Mouse (Mus musculus): ENCODE measurements around the gene Hoxc4. TPM values are rescaled to one million over a fixed set of nuclear protein-coding genes. Genes with fewer than 3 reads are reported as not detected.

Hoxc4 gene
- polyA plus RNA-seq, 1 experiment from 2014 or later, result 9.8 TPM

DNA sequence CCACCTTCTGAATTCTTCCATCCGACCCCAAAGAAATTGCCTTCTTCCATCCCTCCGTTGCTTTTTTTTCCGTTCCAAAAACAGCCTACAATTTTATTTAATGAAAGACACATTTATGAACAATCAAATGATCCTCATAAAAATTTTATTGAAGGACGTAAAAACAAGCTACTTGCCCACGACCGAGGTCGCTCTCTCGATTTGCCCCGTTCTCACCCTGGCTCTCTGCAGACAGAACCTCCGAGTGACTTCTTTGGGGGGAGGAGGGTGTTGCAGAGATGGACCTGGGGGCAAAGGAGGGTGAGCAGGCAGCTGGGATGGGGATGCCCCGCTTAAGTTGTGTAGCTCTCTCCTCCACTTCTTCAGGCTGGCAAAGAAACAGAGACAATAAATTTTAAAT, 38.4 kb upstream of the Hoxc4 start:
- no peak for DNase-seq (ENCODE audit: low spot score)
- Histone ChIP-seq H3K4me3 (peak overlapping the region; percentile 60), H3K36me3 (no peaks in the 10 kb centered on the region), H3K27me3 (ENCODE audit: low read depth, poor library complexity, severe bottlenecking) (peaks cover 100% of the 10 kb centered on the region), H3K27ac (peak overlapping the region; percentile 89; the same call in 1 of the 2 replicates), H3K4me1 (peaks cover 93% of the 10 kb centered on the region), H3K9me3 (replicated peaks) (no peaks in the 10 kb centered on the region)
- 2% methylated on average over 11 of the region's 11 CpGs for WGBS

DNA sequence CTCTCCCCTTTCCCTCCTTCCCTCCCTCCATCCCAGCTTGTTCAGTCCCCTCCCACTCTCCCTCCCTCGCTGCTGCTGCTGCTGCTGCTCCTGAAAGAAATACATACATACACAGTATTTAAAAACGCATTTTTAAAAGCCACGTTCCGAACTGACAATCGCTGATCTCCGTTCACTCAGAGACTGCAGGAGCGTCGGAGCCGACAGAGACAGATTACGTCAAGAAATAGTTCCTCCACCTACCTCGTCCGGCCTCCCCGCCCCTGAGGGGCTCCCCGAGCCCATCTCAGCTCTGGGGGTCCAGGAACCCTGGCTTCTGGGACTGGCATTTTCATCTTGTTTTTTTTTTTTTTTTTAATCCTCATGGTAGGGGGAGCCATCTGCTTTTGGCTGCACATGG, 37.8 kb upstream of the Hoxc4 start:
- no peaks in the 10 kb centered on the region for H3K9me3 ChIP-seq (replicated peaks)

DNA sequence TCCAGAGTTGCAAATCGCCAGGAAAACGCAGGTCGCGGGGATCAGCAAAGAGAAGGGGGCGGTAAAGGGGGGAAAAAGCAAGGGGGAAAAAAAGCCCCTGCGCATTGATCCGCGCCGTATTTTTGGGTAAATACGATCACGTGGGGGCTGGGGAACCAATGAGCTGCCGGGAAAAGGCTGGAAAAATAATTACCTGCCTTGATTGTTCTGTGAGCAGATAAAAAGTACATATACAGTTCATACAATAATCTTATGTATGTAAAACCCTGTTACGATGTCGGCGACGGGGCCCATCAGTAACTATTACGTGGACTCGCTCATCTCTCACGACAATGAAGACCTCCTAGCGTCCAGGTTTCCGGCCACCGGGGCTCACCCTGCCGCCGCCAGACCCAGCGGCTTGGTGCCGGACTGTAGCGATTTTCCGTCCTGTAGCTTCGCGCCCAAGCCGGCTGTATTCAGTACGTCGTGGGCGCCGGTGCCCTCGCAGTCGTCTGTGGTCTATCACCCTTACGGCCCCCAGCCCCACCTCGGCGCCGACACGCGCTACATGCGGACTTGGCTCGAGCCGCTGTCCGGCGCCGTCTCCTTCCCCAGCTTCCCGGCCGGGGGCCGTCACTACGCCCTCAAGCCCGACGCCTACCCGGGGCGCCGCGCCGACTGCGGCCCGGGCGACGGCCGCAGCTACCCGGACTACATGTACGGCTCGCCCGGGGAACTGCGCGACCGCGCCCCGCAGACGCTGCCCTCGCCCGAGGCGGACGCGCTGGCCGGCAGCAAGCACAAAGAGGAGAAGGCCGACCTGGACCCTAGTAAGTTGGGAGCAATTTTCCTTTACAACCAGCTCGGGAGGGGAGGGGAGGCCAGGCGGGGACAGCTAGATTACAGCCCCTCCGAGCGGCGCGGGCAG, 37.1 kb upstream of the Hoxc4 start:
- DNase-seq (ENCODE audit: low spot score), result peak; percentile 81
- peaks cover 96% of the 10 kb centered on the region for H3K4me1 ChIP-seq
- H3K9me3 ChIP-seq (replicated peaks), result no peaks in the 10 kb centered on the region
- H3K27me3 ChIP-seq (ENCODE audit: low read depth, poor library complexity, severe bottlenecking), result peaks cover 100% of the 10 kb centered on the region
- H3K4me3 ChIP-seq, result peak overlapping the region; percentile 60
- peak overlapping the region; percentile 89 for H3K27ac ChIP-seq
- under 1% methylated on average over 88 of the region's 88 CpGs for WGBS
- no peaks in the 10 kb centered on the region for H3K36me3 ChIP-seq

More for the DNA sequence above, 37.8 kb upstream of the Hoxc4 start:
- under 1% methylated on average over 14 of the region's 14 CpGs for WGBS
- no peaks in the 10 kb centered on the region for H3K36me3 ChIP-seq
- no peak for DNase-seq (ENCODE audit: low spot score)
- peak overlapping the region; percentile 60 for H3K4me3 ChIP-seq
- H3K27ac ChIP-seq, result peak overlapping the region; percentile 89
- H3K27me3 ChIP-seq (ENCODE audit: low read depth, poor library complexity, severe bottlenecking), result peaks cover 100% of the 10 kb centered on the region
- peaks cover 94% of the 10 kb centered on the region for H3K4me1 ChIP-seq

DNA sequence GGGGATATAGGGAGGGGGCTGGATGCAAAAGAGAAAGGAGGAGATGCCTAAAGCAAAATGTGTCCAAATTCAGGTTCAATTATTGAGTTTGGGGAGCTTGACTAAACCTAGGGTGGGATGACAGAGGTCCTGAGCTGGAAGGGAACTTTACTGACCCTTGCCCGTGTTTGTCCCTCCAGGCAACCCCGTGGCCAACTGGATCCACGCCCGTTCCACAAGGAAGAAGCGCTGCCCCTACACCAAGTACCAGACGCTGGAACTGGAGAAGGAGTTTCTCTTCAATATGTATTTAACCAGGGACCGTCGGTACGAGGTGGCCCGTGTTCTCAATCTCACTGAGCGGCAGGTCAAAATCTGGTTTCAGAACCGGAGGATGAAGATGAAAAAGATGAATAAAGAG, 35.0 kb upstream of the Hoxc4 start:
- H3K27ac ChIP-seq, result 0 out of 2 replicates have a peak overlapping the region, but pooled peaks have one; percentile 36
- no peaks in the 10 kb centered on the region for H3K36me3 ChIP-seq
- peaks cover 100% of the 10 kb centered on the region for H3K27me3 ChIP-seq (ENCODE audit: low read depth, poor library complexity, severe bottlenecking)
- 2% methylated on average over 12 of the region's 12 CpGs for WGBS
- no peaks in the 10 kb centered on the region for H3K9me3 ChIP-seq (replicated peaks)
- no peak for DNase-seq (ENCODE audit: low spot score)
- H3K4me3 ChIP-seq, result peak overlapping the region; percentile 60
- peaks cover 88% of the 10 kb centered on the region for H3K4me1 ChIP-seq

DNA sequence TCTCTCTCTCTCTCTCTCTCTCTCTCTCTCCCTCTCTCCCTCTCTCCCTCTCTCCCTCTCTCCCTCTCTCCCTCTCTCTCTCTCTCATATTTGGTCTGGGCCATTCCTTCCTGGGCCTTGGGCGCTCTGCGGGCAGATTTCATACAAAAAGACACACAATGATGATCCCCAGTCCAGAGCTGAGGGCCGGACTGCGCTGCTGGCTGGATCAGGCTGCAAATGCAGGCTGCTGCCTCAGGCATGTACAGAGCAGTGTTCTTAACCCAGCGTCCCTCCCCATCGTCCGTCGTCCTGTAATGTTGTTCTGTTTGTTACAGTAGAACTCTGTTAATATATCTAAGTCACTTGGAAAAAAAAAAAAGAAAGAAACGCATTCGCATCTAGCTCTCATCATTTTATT, 34.2 kb upstream of the Hoxc4 start:
- H3K4me1 ChIP-seq, result peaks cover 83% of the 10 kb centered on the region
- WGBS, result 3% methylated on average over 10 of the region's 10 CpGs
- H3K36me3 ChIP-seq, result no peaks in the 10 kb centered on the region
- H3K27me3 ChIP-seq (ENCODE audit: low read depth, poor library complexity, severe bottlenecking), result peaks cover 100% of the 10 kb centered on the region
- H3K27ac ChIP-seq, result no peak overlapping the region
- H3K4me3 ChIP-seq, result no peak overlapping the region; the same call in 1 of the 2 replicates
- DNase-seq (ENCODE audit: low spot score), result no peak
- H3K9me3 ChIP-seq (replicated peaks), result no peaks in the 10 kb centered on the region

DNA sequence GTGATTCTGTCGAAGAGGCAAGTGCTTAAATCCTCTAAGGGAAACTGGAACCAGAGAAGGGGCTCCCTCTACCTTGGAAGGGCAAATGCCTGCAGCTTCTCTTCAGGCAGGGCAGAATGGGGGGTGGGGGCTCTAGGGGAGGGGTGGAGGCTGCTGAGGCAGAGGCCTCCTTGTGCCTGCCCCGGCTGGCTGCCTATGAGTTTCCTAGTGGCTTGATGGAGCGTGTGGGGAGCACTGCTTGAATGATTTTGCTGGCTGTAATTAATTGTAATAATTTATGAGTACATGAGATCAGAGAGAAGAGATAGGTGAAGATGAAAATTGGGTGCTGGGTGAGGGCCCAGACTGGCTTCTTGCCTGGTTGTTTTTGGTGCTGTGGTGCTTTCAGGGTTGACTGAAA, 33.8 kb upstream of the Hoxc4 start:
- no peak overlapping the region for H3K27ac ChIP-seq
- peaks cover 100% of the 10 kb centered on the region for H3K27me3 ChIP-seq (ENCODE audit: low read depth, poor library complexity, severe bottlenecking)
- WGBS, result 6% methylated on average over 3 of the region's 3 CpGs
- H3K36me3 ChIP-seq, result no peaks in the 10 kb centered on the region
- H3K4me3 ChIP-seq, result no peak overlapping the region
- DNase-seq (ENCODE audit: low spot score), result no peak
- peaks cover 83% of the 10 kb centered on the region for H3K4me1 ChIP-seq
- H3K9me3 ChIP-seq (replicated peaks), result no peaks in the 10 kb centered on the region

DNA sequence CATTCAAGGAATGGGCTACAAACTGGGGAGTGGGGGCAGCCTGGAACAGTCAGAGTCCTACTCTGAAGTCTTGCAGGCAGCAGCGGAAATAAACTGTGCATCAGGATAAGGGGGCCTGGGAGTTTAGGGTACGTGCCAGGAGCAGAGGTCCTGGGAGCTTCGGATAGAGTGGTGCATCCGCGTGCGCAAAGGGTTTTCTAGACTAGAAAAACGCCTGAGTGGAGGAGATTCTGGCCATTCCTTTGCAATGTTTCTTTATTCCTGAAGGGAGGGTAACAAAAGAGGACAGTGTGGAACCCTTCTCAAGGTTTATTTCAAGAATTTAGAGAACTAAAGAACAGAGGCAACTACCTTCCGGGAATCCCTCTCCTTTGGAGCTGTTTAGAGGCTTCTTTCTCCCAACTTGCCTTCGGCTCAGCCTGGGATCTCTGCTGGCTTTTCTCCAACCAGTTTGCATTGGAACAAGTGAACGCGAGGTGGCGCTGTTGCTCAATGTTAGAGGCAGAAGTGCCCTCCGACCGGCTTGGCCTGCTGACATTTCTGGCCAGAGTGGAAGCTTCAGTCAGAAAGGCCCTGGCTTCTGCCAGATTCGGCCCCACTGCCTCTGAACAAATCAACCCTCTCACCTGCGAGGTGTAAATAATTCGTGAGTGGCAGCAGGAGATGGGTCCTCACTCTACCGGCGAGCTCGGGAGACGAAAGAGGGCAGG, 31.5 kb upstream of the Hoxc4 start:
- Histone ChIP-seq H3K27me3 (ENCODE audit: low read depth, poor library complexity, severe bottlenecking) (peaks cover 100% of the 10 kb centered on the region), H3K9me3 (replicated peaks) (no peaks in the 10 kb centered on the region), H3K27ac (no peak overlapping the region), H3K36me3 (no peaks in the 10 kb centered on the region), H3K4me3 (no peak overlapping the region), H3K4me1 (peaks cover 83% of the 10 kb centered on the region)
- peak; percentile 99 for DNase-seq (ENCODE audit: low spot score)
- WGBS, result 2% methylated on average over 21 of the region's 21 CpGs

DNA sequence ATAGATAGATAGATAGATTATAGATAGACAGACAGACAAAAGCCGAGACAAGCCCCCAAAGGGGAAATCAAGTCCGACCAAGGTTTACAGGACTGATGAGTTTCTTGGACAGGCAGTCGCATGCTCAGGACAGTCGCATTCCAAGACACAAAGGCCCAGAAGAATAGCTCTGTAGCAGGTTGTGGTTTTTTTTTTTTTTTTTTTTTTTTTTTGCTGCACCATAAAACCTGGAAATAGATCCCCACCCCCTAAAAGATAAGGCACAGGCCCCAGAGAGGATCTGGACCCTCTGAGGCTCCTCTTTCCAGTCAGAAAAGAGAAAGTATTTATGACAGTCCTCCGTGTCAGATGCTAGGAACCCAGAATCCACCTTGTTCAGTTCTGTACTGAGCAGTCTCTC, 30.7 kb upstream of the Hoxc4 start:
- no peak overlapping the region for H3K4me3 ChIP-seq
- WGBS, result 9% methylated on average over 5 of the region's 5 CpGs
- H3K27me3 ChIP-seq (ENCODE audit: low read depth, poor library complexity, severe bottlenecking), result peaks cover 100% of the 10 kb centered on the region
- H3K4me1 ChIP-seq, result peaks cover 84% of the 10 kb centered on the region
- DNase-seq (ENCODE audit: low spot score), result no peak
- no peaks in the 10 kb centered on the region for H3K36me3 ChIP-seq
- H3K27ac ChIP-seq, result no peak overlapping the region
- no peaks in the 10 kb centered on the region for H3K9me3 ChIP-seq (replicated peaks)

DNA sequence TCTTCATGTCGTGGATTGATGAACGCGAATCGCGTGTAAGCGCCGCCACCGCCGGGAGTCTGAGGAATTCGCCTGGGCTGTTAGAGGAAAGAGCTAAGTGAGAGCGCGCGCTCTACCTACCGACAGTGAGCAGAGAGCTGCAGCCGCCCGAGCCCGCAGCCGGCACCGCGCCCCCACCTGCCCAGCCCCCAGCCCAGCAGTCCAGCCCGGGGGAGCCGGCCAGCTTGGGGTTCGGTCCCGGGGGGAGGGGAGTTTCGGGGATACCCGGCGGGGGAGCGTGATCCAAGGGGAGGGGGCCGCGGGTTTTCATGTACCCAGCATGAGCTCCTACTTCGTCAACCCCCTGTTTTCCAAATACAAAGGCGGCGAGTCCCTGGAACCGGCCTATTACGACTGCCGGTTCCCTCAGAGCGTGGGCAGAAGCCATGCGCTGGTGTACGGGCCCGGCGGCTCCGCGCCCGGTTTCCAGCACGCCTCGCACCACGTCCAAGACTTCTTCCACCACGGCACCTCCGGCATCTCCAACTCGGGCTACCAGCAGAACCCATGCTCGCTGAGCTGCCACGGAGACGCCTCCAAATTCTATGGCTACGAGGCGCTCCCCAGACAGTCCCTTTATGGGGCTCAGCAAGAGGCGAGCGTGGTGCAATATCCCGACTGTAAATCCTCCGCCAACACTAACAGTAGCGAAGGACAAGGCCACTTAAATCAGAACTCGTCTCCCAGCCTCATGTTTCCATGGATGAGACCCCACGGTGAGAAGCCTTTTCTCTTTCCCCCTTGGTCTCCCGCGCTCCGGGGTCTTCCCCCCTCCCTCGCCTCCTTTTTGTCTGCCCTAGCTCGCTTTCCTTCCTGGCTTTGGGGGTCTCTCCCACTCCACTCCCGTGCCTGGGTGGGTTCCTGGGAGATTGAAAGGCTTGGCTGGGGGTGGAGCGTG, 28.0 kb upstream of the Hoxc4 start, which contains the start of gene Hoxc8:
Gene Hoxc8 (plus strand): TSS at position 147 of the 937 bp plus-strand sequence.
- H3K27ac ChIP-seq, result peak within 1 kb of the TSS; percentile 83
- peaks cover 73% of the 10 kb centered on the region for H3K4me1 ChIP-seq
- no peaks in the 10 kb centered on the region for H3K9me3 ChIP-seq (replicated peaks)
- peak within 1 kb of the TSS; percentile 54 for H3K4me3 ChIP-seq
- H3K36me3 ChIP-seq, result no peaks in the 10 kb centered on the region
- peaks cover 99% of the 10 kb centered on the region for H3K27me3 ChIP-seq (ENCODE audit: low read depth, poor library complexity, severe bottlenecking)
- peak; percentile 76 for DNase-seq (ENCODE audit: low spot score)
- WGBS, result under 1% methylated on average over 61 of the region's 69 CpGs

DNA sequence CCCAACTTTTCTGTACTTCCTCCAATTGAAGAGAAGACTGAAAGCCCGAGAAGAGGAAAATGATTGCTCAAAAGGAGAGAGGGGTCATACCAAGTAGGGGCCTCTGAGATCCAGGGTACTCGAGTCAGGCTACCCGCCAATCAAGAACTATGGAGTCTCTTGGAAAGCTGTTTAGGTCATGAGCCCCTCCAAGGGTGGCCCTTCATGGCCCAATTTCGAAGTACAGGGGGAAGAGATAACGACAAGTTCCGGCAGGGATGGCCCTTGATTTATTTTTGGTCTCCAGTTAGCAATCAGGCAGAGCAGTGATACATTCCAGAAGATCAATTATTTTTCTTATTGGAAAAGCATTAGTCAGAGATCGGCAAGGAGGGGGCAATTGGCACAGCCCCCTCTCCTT, 27.0 kb upstream of the Hoxc4 start:
- Histone ChIP-seq H3K27ac (no peak overlapping the region), H3K4me3 (peak overlapping the region; percentile 54; the same call in 1 of the 2 replicates), H3K36me3 (no peaks in the 10 kb centered on the region), H3K27me3 (ENCODE audit: low read depth, poor library complexity, severe bottlenecking) (peaks cover 99% of the 10 kb centered on the region), H3K4me1 (peaks cover 73% of the 10 kb centered on the region), H3K9me3 (replicated peaks) (no peaks in the 10 kb centered on the region)
- DNase-seq (ENCODE audit: low spot score), result no peak
- under 1% methylated on average over 7 of the region's 7 CpGs for whole genome bisulfite sequencing

DNA sequence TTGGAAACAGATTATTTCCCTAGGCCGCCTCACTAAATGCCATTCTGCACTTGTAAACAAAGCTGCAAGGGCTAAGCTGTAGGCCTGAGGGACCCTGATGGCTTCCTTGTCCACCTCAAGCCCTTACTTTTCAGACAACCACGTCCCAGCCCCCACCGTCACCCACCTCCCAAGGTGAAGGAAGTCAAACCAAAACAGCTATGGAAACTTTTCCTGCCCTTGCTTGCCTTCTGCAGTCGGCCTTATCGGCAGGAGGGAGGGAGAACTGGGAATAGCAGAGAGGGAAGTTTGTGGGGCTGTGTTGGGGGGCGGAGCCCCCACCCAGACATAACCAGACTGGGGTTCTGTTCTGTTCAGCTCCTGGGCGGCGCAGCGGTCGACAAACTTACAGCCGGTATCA, 26.5 kb upstream of the Hoxc4 start:
- Histone ChIP-seq H3K4me1 (peaks cover 73% of the 10 kb centered on the region), H3K27ac (no peak overlapping the region), H3K36me3 (no peaks in the 10 kb centered on the region), H3K9me3 (replicated peaks) (no peaks in the 10 kb centered on the region), H3K27me3 (ENCODE audit: low read depth, poor library complexity, severe bottlenecking) (peaks cover 99% of the 10 kb centered on the region), H3K4me3 (peak overlapping the region; percentile 20; the same call in 1 of the 2 replicates)
- no peak for DNase-seq (ENCODE audit: low spot score)
- under 1% methylated on average over 11 of the region's 11 CpGs for WGBS

DNA sequence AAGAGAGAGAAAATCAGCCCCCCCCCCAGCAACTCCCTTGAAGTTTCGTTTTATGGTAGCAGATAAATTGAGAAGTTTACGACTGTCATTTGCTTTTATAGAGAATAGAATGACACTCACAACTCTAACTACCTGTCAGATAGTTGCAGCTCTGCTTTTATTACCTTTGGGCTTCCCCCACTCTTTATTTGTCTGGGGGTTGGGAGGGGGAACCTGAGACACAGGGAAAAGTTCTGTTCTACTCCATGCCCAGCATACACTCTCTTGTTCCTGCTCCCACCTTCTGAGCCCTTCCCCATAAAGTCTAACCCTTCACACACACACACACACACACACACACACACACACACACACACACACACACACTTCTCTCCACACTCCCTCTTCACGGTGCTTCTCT, 25.9 kb upstream of the Hoxc4 start:
- DNase-seq (ENCODE audit: low spot score), result no peak
- Histone ChIP-seq H3K27me3 (ENCODE audit: low read depth, poor library complexity, severe bottlenecking) (peaks cover 99% of the 10 kb centered on the region), H3K4me1 (peaks cover 73% of the 10 kb centered on the region), H3K9me3 (replicated peaks) (no peaks in the 10 kb centered on the region), H3K4me3 (no peak overlapping the region), H3K36me3 (no peaks in the 10 kb centered on the region), H3K27ac (no peak overlapping the region)
- WGBS, result 2% methylated on average over 3 of the region's 3 CpGs
